8 mouse cellular contexts compared by ENCODE assay signal in genomic region chr11:97399958-97400710, GRCm38 (mm10). TPM values are rescaled to one million over a fixed set of nuclear protein-coding genes. Genes with fewer than 3 reads are reported as not detected.
DNase-seq lines count a peak whose midpoint lies in the region; ATAC-seq lines count a peak whose summit lies in the region.

No protein-coding gene starts in this region.

- peak; percentile 68 for ATAC-seq in intestine, embryonic 16.5 days
- peak; percentile 48 for ATAC-seq in midbrain, embryonic 12.5 days (ENCODE audit: low FRiP score, low read depth)

- DNase-seq in layer of hippocampus, adult 11-12 months (ENCODE audit: low spot score), result peak; percentile 85
- DNase-seq in layer of hippocampus, adult 9-10 months (ENCODE audit: low spot score), result no peak
- DNase-seq in embryo, embryonic 11.5 days (ENCODE audit: low read depth, low spot score), result peak; percentile 79
- peak; percentile 72 to 82 for DNase-seq in gastrocnemius, postnatal 4 days (ENCODE audit: low spot score in 2 of 2)
- DNase-seq in left cerebral cortex, postnatal 4 days, result peak; percentile 87
- peak; percentile 72 for DNase-seq in skeletal muscle tissue, adult 2 months (ENCODE audit: low read depth, low spot score)

- H3K4me3 ChIP-seq in intestine, embryonic 16.5 days (ENCODE audit: low read length), result peak overlapping the region; percentile 40
- peak overlapping the region; percentile 23 for H3K4me3 ChIP-seq in midbrain, embryonic 12.5 days

- H3K27ac ChIP-seq in intestine, embryonic 16.5 days (ENCODE audit: low read length), result no peak overlapping the region
- H3K27ac ChIP-seq in midbrain, embryonic 12.5 days (replicated peaks), result peak overlapping the region; percentile 40; the same call in 1 of the 2 replicates

- no peaks in the 10 kb centered on the region for H3K9me3 ChIP-seq in intestine, embryonic 16.5 days (ENCODE audit: control insufficient read depth, low read length)
- H3K9me3 ChIP-seq in midbrain, embryonic 12.5 days, result no peaks in the 10 kb centered on the region

- no peak overlapping the region for H3K9ac ChIP-seq in intestine, embryonic 16.5 days (ENCODE audit: low read depth, low read length)
- H3K9ac ChIP-seq in midbrain, embryonic 12.5 days (replicated peaks), result 0 out of 2 replicates have a peak overlapping the region, but pooled peaks have one; percentile 15

- WGBS in intestine, embryonic 16.5 days, result 4% methylated on average over 23 of the region's 23 CpGs
- 4% methylated on average over 22 of the region's 23 CpGs for WGBS in midbrain, embryonic 12.5 days

- H3K36me3 ChIP-seq in intestine, embryonic 16.5 days (ENCODE audit: control insufficient read depth, insufficient read depth, low read length), result no peaks in the 10 kb centered on the region
- peaks cover 16% of the 10 kb centered on the region for H3K36me3 ChIP-seq in midbrain, embryonic 12.5 days

- H3K4me1 ChIP-seq in intestine, embryonic 16.5 days (ENCODE audit: control insufficient read depth, insufficient read depth, low read length), result peaks cover 12% of the 10 kb centered on the region
- peaks cover 31% of the 10 kb centered on the region for H3K4me1 ChIP-seq in midbrain, embryonic 12.5 days

- no peaks in the 10 kb centered on the region for H3K27me3 ChIP-seq in intestine, embryonic 16.5 days (replicated peaks; ENCODE audit: control insufficient read depth, insufficient read depth, low read length)
- peaks cover 34% of the 10 kb centered on the region for H3K27me3 ChIP-seq in midbrain, embryonic 12.5 days

- peak overlapping the region; percentile 80 for H3K4me2 ChIP-seq in intestine, embryonic 16.5 days (ENCODE audit: low read depth, low read length)
- peak overlapping the region; percentile 51 for H3K4me2 ChIP-seq in midbrain, embryonic 12.5 days (replicated peaks)

- intact Hi-C loops in left cerebral cortex, postnatal 4 days (cut with DNase I), result loop anchor here (5.0 kb wide), 1 partner anchor 38 kb away; the partner anchor contains the start of gene Socs7

RNA-seq across cellular contexts. Expression of gene Arhgap23, which starts 15.2 kb away (rescaled TPM):
- total RNA-seq in gastrocnemius, postnatal 4 days (2021), result 10 to 100 TPM; 29.9 to 30.9 TPM
- polyA plus RNA-seq in intestine, embryonic 16.5 days (2015; fragmentation: Nextera tagmentation; extraction: Ambion mirVana), result 2.7 and 3.0 TPM in 2 replicates
- total RNA-seq in left cerebral cortex, postnatal 4 days (2021), result 100 to 1,000 TPM; 107 to 111 TPM
- polyA plus RNA-seq in midbrain, embryonic 12.5 days (2016; fragmentation: Nextera tagmentation; extraction: Ambion mirVana), result 6.3 and 7.9 TPM in 2 replicates

RNA-seq across cellular contexts. Expression of gene Socs7, which starts 37.8 kb away (rescaled TPM):
- total RNA-seq in gastrocnemius, postnatal 4 days (2021), result 10 to 100 TPM; 33.4 to 34.5 TPM
- 1.8 and 2.1 TPM in 2 replicates for polyA plus RNA-seq in intestine, embryonic 16.5 days (2015; fragmentation: Nextera tagmentation; extraction: Ambion mirVana)
- 10 to 100 TPM; 70.6 to 71.8 TPM for total RNA-seq in left cerebral cortex, postnatal 4 days (2021)
- polyA plus RNA-seq in midbrain, embryonic 12.5 days (2016; fragmentation: Nextera tagmentation; extraction: Ambion mirVana), result 9.3 and 9.4 TPM in 2 replicates

RNA-seq across cellular contexts. Expression of gene Gpr179, which starts 48.3 kb away (rescaled TPM):
- under 1 TPM; 0.22 to 0.29 TPM for total RNA-seq in gastrocnemius, postnatal 4 days (2021)
- polyA plus RNA-seq in intestine, embryonic 16.5 days (2015; fragmentation: Nextera tagmentation; extraction: Ambion mirVana), result 0.11 and 0.13 TPM in 2 replicates
- total RNA-seq in left cerebral cortex, postnatal 4 days (2021), result under 1 TPM; 0.10 to 0.24 TPM
- 0.13 and 0.18 TPM in 2 replicates for polyA plus RNA-seq in midbrain, embryonic 12.5 days (2016; fragmentation: Nextera tagmentation; extraction: Ambion mirVana)
